Mouse (Mus musculus): ENCODE data around the gene Wasf3. TPM values are rescaled to one million over a fixed set of nuclear protein-coding genes. Genes with fewer than 3 reads are reported as not detected.

Wasf3 gene
- total and polyA plus RNA-seq, 3 experiments, result not detected

DNA sequence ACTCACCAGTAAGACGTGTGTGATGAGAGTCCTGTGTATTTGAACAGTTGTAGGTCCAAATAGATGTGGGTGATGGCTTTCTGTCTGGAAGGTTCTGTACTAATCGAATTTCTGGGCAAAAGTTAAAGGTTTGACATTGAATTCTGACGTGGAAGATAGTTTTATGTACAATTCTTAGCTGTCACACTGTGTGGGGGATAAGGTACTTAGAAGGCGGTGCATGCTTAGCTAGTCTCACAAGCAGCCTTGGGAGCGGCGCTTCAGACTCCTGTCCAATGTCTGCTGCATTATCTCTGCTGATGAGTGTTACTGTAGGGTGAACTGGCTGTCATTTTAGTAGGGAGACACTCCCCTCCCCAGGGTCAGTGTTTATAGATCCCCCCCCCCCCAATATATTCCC lies 47.7 kb downstream of the Wasf3 start:
- Histone ChIP-seq H3K27me3 (ENCODE audit: control insufficient read depth in 1 of 2, insufficient read depth in 2 of 2, low read length in 2 of 2) (no peaks in the 10 kb centered on the region), H3K4me1 (ENCODE audit: control insufficient read depth in 1 of 2, insufficient read depth in 2 of 2, low read length in 2 of 2) (no peaks in the 10 kb centered on the region), H3K4me3 (ENCODE audit: control insufficient read depth in 1 of 2, insufficient read depth in 1 of 2, low read depth in 2 of 2, low read length in 2 of 2) (no peak overlapping the region), H3K36me3 (ENCODE audit: control insufficient read depth in 1 of 2, insufficient read depth in 2 of 2, low read length in 2 of 2) (no peaks in the 10 kb centered on the region), H3K27ac (ENCODE audit: control insufficient read depth, low read depth, low read length) (no peak overlapping the region), H3K9ac (ENCODE audit: control insufficient read depth, low read depth, low read length, poor library complexity, severe bottlenecking) (no peak overlapping the region), H3K79me2 (ENCODE audit: control insufficient read depth, insufficient read depth, low read length, poor library complexity) (no peaks in the 10 kb centered on the region), H3K9me3 (replicated peaks; ENCODE audit: insufficient read depth, low read length) (no peaks in the 10 kb centered on the region)
- TF ChIP-seq MYC (IDR thresholded peaks at IDR 0.05; ENCODE audit: low read depth, low read length) (no peak), GABPA (IDR thresholded peaks at IDR 0.05; ENCODE audit: low read depth, low read length) (no peak)
- no peak for DNase-seq (ENCODE audit: low read depth, low spot score)

DNA sequence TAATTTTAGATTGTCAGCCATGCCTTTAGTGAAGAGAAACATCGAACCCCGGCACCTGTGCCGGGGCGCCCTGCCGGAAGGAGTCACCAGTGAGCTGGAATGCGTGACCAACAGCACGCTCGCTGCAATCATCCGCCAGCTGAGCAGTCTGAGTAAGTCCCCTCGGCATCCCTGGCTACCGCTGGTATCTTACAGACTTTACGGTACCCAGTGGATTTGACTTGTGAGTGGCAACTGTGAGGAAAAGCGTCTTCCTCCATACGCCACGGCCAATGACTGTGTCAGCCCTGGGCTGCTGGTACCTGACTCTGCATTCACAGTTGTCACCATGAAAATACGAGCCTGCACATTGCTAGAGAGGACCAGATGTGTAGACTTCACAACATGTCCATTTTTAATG lies 50.5 kb downstream of the Wasf3 start:
- DNase-seq (ENCODE audit: low read depth, low spot score), result no peak
- TF ChIP-seq USF1 (IDR thresholded peaks at IDR 0.05; ENCODE audit: low read depth, low read length) (no peak), TAL1 (IDR thresholded peaks at IDR 0.05; ENCODE audit: low read length) (no peak), JUND (IDR thresholded peaks at IDR 0.05; ENCODE audit: low read depth, low read length) (no peak), CTCF (IDR thresholded peaks at IDR 0.05 in 2 of 3, conservative IDR thresholded peaks at IDR 0.05 in 1 of 3; ENCODE audit: control insufficient read depth in 1 of 3, insufficient read depth in 1 of 3, low read depth in 2 of 3, low read length in 3 of 3, poor library complexity in 1 of 3, severe bottlenecking in 1 of 3) (no peak), RCOR1 (IDR thresholded peaks at IDR 0.05; ENCODE audit: low read depth, low read length) (no peak), EP300 (IDR thresholded peaks at IDR 0.05; ENCODE audit: low read depth in 1 of 2, low read length in 2 of 2) (no peak), MYB (IDR thresholded peaks at IDR 0.05; ENCODE audit: low read depth, low read length) (no peak), SMC3 (IDR thresholded peaks at IDR 0.05; ENCODE audit: low read depth, low read length) (no peak), MAFK (IDR thresholded peaks at IDR 0.05; ENCODE audit: borderline replicate concordance, low read depth, low read length) (no peak), BHLHE40 (IDR thresholded peaks at IDR 0.05; ENCODE audit: borderline replicate concordance, low read depth, low read length) (no peak), ZNF384 (IDR thresholded peaks at IDR 0.05; ENCODE audit: low read depth, low read length) (no peak), NELFE (IDR thresholded peaks at IDR 0.05; ENCODE audit: low read depth, low read length) (no peak)
- Histone ChIP-seq H3K4me3 (ENCODE audit: control insufficient read depth in 1 of 2, insufficient read depth in 1 of 2, low read depth in 2 of 2, low read length in 2 of 2) (no peak overlapping the region), H3K27ac (ENCODE audit: control insufficient read depth, low read depth, low read length) (no peak overlapping the region), H3K9ac (ENCODE audit: control insufficient read depth, low read depth, low read length, poor library complexity, severe bottlenecking) (no peak overlapping the region), H3K27me3 (ENCODE audit: control insufficient read depth in 1 of 2, insufficient read depth in 2 of 2, low read length in 2 of 2) (no peaks in the 10 kb centered on the region), H3K9me3 (replicated peaks; ENCODE audit: insufficient read depth, low read length) (no peaks in the 10 kb centered on the region), H3K79me2 (ENCODE audit: control insufficient read depth, insufficient read depth, low read length, poor library complexity) (no peaks in the 10 kb centered on the region), H3K36me3 (ENCODE audit: control insufficient read depth in 1 of 2, insufficient read depth in 2 of 2, low read length in 2 of 2) (no peaks in the 10 kb centered on the region), H3K4me1 (ENCODE audit: control insufficient read depth in 1 of 2, insufficient read depth in 2 of 2, low read length in 2 of 2) (no peaks in the 10 kb centered on the region)

DNA sequence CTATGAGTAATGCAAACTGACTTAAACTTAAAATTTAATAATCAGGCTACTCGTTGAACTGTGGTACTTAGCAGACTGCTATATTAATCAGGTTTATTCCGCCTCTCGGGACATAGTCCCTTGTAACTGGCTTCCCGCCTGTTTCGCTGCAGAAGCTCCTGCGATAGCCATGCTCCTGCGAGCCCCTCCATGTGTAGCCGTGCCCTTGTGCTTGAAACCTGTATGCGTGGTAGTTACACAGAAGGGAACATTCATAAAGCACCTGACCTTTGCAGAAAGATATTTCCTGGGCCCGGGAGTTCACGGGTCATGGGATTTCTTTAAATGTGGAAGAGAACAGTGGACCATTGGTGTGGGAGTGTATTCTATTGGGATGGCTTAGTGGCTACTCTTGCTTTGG lies 52.0 kb downstream of the Wasf3 start:
- Histone ChIP-seq H3K27me3 (ENCODE audit: control insufficient read depth in 1 of 2, insufficient read depth in 2 of 2, low read length in 2 of 2) (no peaks in the 10 kb centered on the region), H3K9ac (ENCODE audit: control insufficient read depth, low read depth, low read length, poor library complexity, severe bottlenecking) (no peak overlapping the region), H3K36me3 (ENCODE audit: control insufficient read depth in 1 of 2, insufficient read depth in 2 of 2, low read length in 2 of 2) (no peaks in the 10 kb centered on the region), H3K4me1 (ENCODE audit: control insufficient read depth in 1 of 2, insufficient read depth in 2 of 2, low read length in 2 of 2) (no peaks in the 10 kb centered on the region), H3K79me2 (ENCODE audit: control insufficient read depth, insufficient read depth, low read length, poor library complexity) (no peaks in the 10 kb centered on the region), H3K9me3 (replicated peaks; ENCODE audit: insufficient read depth, low read length) (no peaks in the 10 kb centered on the region), H3K4me3 (ENCODE audit: control insufficient read depth in 1 of 2, insufficient read depth in 1 of 2, low read depth in 2 of 2, low read length in 2 of 2) (no peak overlapping the region), H3K27ac (ENCODE audit: control insufficient read depth, low read depth, low read length) (no peak overlapping the region)
- TF ChIP-seq SIN3A (IDR thresholded peaks at IDR 0.05; ENCODE audit: low read length), result no peak
- TF ChIP-seq SMC3 (IDR thresholded peaks at IDR 0.05; ENCODE audit: low read depth, low read length), result no peak
- no peak for TF ChIP-seq E2F4 (IDR thresholded peaks at IDR 0.05; ENCODE audit: borderline replicate concordance, low read depth, low read length)
- no peak for TF ChIP-seq POLR2AphosphoS2 (IDR thresholded peaks at IDR 0.05; ENCODE audit: low read length)
- TF ChIP-seq ZC3H11A (IDR thresholded peaks at IDR 0.05; ENCODE audit: low read depth, low read length), result no peak
- no peak for TF ChIP-seq CTCF (IDR thresholded peaks at IDR 0.05 in 2 of 3, conservative IDR thresholded peaks at IDR 0.05 in 1 of 3; ENCODE audit: control insufficient read depth in 1 of 3, insufficient read depth in 1 of 3, low read depth in 2 of 3, low read length in 3 of 3, poor library complexity in 1 of 3, severe bottlenecking in 1 of 3)
- no peak for TF ChIP-seq POLR2A (IDR thresholded peaks at IDR 0.05; ENCODE audit: control insufficient read depth in 1 of 2, insufficient read depth in 1 of 2, low read depth in 1 of 2, low read length in 2 of 2, poor library complexity in 1 of 2)
- no peak for DNase-seq (ENCODE audit: low read depth, low spot score)
